Mouse (Mus musculus): Measurements from ENCODE around the gene Mapk9. TPM values are rescaled to one million over a fixed set of nuclear protein-coding genes. Genes with fewer than 3 reads are reported as not detected.

Mapk9 gene
- total RNA-seq, 4 experiments from 2014 or later, result 143 to 179 (median 165) TPM

DNA sequence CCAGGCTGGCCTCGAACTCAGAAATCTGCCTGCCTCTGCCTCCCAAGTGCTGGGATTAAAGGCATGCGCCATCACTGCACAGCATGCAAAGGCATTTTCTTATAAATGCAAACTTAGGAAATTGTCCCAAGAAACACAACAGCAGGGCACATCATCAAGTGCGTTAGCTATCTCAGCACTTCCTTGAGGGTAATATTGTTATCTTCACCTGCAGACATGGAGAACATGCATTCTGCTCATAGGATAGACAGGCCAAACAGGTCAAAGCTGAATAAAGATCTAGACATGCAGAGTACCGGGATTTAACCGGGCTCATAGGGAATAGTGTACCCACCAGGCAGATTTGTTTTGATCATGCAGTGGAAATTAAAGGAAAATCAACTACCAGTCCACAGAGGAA lies 45.4 kb downstream of the Mapk9 start:
- DNase-seq (ENCODE audit: low spot score in 2 of 2), result no peak

DNA sequence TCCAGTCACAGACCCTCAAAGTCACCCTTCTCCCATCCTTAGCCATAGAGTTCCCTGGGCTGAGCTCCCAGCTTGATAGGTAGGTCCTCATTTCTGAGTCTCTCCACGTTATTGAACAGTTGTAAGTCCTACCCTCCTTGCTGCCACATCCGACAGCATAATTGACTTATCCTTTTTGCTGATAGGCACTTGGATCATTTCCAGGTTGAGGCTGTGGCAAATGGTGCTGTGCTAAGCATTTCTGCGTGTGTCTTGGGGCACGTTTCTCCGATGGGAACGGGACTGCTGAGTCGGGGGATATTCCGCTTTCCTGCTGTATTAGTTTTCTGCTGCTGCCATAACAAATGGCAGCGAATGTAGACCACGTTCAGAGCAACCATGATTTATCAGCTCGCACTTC lies 47.3 kb downstream of the Mapk9 start:
- no peak for DNase-seq (ENCODE audit: low spot score in 2 of 2)

DNA sequence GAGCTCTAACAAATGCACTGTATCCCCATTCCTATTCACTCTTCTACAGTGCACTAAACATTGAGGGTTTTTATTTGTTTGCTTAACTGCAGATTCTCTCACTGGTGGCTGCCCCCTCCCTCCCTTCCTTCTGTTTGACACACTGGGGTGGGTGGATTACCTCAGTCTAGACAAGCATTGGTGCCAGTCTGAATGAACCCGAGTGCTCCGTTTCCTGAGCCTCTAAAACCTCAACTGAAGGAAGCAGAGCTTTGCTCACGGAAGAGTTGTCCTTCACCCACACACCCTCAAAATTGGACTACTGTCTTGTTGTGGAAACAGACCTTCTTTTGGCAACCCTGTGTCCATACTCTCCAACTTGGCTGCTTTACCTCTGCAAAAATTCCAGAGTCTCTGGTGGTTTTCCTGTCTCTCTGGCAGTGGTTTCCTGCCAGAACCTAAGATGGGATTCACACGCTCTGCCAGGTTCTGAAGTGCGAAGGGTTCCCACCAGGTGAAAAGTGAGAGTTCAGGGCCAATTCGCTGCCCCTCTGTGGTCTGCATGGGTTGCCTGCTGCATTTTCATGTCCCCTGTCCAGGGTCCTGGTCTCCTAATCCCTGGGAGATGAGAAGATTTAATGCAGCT lies 49.5 kb downstream of the Mapk9 start:
- DNase-seq (ENCODE audit: low spot score in 2 of 2), result no peak

DNA sequence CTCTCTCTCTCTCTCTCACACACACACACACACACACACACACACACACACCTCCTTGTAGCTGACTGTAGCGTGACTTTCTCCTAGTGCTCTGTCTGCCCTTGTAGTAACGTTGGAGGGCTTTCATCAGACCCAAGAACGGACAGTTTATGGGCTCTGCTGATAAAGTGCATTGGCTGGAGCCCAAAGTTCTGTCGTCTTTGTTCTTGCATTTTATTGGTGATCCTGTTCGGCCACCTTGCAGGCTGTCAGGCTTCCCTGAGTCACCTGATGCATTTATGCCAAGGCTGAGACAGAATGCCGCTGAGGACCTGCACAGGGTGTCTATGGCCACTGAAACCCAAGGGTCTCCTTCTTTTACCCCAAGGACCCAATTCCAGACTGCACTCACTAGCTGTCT lies 53.5 kb downstream of the Mapk9 start:
- no peak for DNase-seq (ENCODE audit: low spot score in 2 of 2)

DNA sequence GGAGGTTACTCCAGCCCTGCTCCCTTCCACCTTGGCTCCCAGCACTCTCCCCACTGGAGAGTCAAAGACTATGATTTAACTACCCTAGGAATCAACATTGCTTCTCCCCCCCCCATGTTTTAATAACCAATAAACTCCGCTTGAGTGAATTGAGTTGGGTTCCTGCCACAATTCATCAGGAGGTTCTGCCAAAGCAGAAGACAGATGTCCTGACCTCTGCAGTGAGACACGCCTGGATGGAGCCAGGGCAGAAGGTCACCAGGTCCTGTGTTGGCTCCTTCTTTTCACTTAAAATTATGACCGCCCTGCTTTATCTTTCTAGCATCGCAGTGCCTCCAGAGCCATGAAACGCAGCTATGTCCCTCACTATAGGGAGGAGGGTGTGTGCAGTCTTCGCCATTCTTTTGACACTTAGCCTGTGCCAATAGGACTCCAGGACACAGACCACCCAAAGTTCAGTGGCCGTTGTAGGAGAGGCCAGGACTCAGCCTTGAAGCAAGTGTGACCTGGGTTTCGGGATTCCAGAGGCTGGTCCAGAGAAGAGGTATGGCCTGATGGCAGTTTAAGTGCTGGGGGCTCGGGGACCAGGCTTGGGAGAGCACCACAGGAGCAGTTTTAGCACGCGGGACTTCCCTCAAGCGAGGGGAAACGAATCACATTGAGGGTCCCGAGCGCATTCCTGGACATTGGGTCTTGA lies 54.6 kb downstream of the Mapk9 start:
- no peak for DNase-seq (ENCODE audit: low spot score in 2 of 2)

DNA sequence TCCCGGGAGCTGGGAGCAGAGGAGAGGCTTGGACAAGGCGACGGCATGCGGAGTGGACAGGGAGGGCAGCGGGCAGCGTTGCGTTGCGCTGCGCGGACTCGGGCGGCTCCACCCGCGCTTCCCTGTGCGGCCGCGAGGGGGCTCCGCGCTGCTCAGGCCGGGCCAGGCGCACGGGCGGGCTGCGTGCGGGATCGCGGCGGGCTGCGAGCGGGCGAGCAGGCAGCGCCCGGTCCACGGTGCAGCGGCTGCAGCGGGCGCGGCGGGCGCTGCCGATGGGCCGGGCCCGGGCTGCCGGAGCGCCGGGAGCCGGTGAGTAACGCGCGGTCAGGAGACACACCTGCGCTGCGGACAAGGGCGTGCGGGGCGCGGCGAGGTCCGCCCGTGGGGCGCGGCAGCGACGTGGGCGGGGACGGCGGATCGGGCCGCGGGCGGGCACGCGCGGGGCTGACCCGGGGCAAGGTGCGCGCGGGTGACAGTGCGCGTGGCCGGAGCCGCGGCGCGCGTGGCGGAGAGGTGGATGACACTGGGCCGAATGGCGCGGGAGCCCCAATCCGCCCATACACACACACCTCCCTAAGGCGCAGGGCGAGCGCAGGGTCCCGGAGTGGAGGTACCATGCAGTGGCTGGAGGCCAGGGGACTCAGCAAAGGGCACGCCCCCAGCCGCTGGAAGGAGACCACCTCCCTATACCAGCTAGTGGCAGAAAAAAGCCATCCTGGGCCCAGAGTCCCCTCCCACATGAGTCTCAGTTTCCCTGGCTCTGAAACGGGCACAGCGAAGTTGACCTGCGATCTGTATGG lies 55.3 kb downstream of the Mapk9 start, which contains the start of gene Rasgef1c:
TSS of gene Rasgef1c (plus strand) at position 177 of the 800 bp plus-strand sequence.
- peak in 1 of 2 experiments; percentile 55 for DNase-seq (ENCODE audit: low spot score in 2 of 2)

DNA sequence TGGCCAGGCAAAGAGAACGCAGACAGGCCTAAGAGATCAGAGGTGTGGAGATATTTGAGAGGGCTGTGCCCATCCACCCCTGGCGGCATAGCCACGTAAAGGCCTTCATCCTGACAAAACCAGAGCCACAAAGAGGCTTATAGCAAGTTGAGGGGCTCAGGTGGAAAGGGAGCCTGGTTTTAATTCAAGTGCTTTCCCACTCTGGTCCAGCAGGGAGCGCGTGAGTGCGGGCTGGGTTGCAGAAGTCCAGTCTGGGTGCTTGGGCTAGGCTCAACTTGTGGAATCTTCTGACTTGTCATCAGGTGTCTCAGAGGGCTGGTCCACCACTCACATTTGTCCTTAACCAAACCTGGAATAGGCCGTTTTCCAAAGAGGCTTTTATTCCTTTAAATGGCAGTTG lies 56.8 kb downstream of the Mapk9 start:
- peak in 1 of 2 experiments; percentile 76 for DNase-seq (ENCODE audit: low spot score in 2 of 2)

DNA sequence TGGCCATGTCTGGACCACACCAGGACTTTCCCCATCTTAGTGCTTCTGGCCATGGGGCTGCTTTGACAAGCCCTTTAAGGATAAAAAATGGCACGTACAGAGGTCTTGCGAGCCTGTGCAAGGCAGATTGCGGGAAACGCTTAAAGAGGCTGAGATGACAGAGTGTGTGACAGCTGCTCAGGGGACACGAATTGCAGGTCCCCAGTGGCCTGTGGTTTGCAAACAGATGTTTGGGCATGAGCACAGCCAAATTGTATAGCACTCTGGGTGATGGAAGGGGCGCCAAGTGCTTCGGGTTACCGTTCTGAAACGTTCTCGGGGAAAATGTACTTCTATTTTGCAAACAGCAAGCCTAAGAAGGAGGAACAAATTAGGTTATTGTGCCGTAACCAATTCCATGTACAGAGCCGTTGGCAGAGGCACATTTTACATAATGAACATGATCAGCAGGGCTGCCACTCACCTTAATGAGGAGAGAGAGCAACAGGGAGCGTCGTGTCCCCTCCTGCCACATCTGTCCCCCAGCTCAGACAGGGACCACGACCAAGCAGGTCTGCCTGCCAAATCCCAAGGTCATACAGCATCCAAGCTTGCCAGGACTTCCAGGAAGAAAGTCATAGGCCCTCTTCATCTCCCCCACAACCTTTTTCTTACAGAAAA lies 72.1 kb downstream of the Mapk9 start:
- no peak for DNase-seq (ENCODE audit: low spot score in 2 of 2)

DNA sequence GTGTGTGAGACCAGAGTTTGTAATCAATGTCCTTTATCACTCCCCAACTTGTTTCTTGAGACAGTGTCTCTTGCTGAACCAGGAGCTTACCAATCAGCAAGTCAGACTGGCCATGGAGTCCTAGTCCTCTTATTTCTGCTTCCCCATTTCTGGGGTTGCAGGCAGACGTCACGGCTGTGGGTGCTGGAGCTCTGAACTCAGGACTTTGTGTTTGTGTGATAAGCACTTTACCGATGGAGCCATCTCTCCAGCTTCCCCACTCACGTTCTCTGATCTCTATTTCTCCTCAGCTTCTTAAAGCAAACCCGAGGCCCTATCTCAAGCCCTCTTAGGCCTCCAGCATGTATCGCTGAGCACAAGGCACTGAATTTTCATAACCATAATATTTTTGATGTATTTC lies 72.8 kb downstream of the Mapk9 start:
- DNase-seq (ENCODE audit: low spot score in 2 of 2), result no peak

DNA sequence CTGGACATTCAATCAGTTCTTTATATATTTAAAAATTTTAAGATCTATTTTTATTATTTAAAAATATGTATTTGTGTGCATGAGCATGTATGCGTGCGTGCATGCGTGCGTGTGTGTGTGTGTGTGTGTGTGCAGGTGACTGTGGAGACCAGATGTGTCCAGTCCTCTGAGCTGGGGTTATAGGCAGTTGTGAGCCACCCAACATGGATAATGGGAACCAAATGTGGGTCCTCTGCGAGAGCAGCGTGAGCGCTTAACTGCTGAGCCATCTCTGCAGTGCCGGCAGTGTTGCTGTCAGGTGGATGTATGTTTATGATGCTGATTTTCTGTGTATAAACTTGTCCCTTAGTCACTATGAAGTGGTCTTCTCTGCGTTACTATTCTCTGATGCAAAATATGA lies 77.0 kb downstream of the Mapk9 start:
- DNase-seq (ENCODE audit: low spot score in 2 of 2), result no peak

DNA sequence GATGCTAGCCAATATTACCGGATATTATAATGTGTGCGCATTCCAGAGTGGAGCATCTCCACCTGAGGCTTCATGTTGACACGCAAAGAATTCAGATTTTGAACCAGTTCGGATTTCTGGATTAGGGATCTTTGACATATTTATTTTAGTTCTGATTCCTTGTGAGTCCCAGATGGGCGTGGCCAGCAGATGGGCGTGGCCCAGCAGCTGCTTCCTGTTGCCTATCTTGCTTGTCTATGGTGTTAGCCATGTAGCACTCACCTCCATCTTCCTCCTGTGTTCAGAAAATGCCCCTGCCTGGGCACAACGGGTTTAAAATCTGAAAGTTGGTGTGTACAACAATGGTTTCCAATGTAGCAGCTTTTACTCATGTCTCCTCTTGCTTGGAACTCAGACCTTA lies 79.6 kb downstream of the Mapk9 start:
- DNase-seq (ENCODE audit: low spot score in 2 of 2), result no peak

DNA sequence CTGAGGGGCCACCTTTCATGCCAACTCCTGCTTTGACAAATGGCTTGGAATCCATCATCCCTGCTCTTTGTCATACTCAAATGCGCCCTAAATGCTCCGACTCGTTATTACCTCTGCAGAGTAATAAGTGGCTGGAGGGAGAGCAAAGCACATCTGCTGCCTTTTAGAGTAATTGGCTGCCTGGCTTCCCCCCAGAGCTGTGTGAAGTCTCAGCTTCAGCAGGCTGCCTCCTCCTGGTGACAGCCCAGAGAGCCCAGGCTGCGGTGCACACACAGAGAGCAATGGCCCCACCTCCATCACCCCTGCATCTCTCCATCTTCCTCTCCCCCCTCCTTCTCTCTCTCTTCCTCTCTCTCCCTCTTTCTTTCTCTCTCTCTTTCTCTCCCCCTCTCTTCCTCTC lies 80.6 kb downstream of the Mapk9 start:
- DNase-seq (ENCODE audit: low spot score in 2 of 2), result no peak

DNA sequence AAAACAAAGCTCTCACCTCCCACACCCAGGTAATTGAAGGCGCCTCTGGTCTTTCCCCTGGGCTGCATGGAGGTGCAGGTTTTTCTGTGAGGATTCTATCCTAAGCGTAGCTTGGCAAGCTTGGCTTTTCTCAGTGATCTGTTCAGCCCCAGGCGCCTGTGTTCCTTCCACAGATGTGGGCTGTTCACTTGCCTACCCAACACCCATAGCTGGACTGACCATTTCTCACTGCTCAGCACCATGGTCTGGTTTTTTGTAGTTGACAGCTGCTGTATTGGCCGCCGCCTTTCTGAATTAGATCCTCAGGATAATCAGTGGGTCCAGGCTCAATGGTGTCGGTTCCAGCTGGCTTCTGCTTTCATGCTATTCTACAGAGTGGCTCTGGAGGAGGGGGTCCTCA lies 81.1 kb downstream of the Mapk9 start:
- DNase-seq (ENCODE audit: low spot score in 2 of 2), result no peak

DNA sequence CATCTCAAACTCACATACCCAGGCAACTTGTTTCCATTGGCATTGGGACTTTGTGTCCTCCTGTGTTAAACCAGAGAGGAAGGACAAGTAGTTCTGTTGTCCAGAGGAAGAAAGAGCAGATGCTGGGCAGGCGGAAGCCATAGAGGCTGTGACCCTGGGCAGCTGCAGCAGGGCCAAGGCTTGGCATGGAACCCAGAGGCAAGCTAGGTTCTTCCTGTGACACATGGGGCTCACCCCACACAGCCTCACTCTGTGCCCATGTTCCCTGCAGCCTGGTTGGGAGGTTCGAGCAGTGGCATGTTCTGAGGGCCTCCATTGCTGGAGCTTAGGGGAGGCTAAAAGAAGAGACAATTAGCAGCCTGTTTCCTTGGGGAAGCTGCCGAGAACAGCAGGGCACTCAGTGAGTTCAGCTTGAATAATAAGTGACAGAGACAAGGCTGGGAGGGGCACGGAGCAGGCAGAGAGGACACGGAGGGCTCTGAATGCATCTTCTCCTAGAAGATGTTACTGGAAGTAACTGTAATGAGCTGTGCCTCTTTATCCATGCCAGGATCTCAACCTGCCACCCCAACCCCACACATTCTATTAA lies 84.6 kb downstream of the Mapk9 start:
- DNase-seq (ENCODE audit: low spot score in 2 of 2), result no peak

DNA sequence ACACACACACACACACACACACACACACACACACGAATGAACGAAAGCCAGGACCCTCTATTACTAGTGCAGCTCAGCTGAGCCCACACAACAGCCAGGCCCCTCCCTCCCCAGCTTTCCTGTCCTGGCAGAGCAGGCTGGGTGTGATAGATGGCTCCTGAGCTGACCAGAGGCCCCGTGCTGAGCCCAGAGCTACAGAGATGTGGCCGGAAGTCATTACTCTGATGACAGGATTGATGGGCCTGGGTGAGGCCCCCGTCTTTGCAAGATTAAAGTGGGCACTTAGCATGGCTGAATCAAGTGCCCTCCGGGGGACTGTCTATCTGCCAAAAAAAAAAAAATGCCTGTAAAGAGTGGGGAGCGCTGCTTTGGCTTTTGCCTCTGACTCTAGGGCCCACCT lies 85.3 kb downstream of the Mapk9 start:
- no peak for DNase-seq (ENCODE audit: low spot score in 2 of 2)

DNA sequence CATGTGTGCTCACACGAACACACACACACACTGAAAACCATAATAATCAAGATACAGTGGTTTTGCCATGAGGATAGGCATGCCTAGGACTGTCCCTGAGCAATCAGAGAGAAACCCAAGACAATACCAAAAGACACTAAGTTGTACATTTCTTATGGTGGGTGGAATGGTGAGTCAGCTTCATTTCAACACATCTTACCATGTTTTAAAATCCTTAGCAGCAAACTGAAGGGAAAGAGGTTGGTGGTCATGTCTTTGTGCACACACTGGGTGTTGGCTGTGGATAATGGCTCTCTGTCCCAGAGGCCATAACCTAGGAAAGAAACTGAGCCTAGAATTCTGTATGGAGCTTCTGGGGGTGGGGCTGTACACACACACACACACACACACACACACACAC lies 87.3 kb downstream of the Mapk9 start:
- DNase-seq (ENCODE audit: low spot score in 2 of 2), result no peak

DNA sequence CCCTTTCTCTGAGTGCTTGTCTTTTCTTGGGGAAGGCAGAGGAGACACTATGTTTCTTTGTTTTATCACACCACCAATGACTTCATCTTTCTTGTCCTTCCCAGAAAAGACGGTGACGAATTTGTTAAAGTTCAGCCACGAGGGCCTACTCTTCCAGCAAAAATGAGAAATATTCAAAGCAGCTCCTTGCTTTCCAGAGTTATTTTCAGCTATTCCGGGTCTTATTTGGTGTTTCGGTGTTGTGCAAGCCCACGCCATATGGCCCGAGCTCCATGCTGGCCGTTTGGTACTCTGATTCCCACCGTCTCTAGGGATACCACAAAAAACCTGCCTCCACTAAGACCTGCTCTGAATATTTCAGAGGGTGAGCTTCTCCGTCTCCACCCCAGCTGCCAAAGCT lies 87.8 kb downstream of the Mapk9 start:
- DNase-seq (ENCODE audit: low spot score in 2 of 2), result peak in 1 of 2 experiments; percentile 29
